Mouse (Mus musculus): Measurements from ENCODE around the gene Ccdc155. TPM values are rescaled to one million over a fixed set of nuclear protein-coding genes. Genes with fewer than 3 reads are reported as not detected.

Ccdc155 gene
- polyA plus RNA-seq, 2 experiments, result 0.08 TPM; not detected in 1

GRCm38 (mm10) chr7:45158991-45159390 lies 45.7 kb downstream of the Ccdc155 start:
- no peak overlapping the region for H3K27ac ChIP-seq
- H3K27me3 ChIP-seq (ENCODE audit: control insufficient read depth, insufficient read depth, low read length), result peaks cover 17% of the 10 kb centered on the region
- no peak for ATAC-seq (ENCODE audit: insufficient read depth)
- TF ChIP-seq CTCF (IDR thresholded peaks at IDR 0.05; ENCODE audit: low read depth) (no peak), EP300 (IDR thresholded peaks at IDR 0.05; ENCODE audit: low read depth) (no peak)
- no peak overlapping the region for H3K4me3 ChIP-seq (ENCODE audit: insufficient read depth in 1 of 2, low read depth in 2 of 2, low read length in 2 of 2)
- H3K4me2 ChIP-seq (ENCODE audit: low read depth), result no peak overlapping the region
- H3K9ac ChIP-seq (replicated peaks), result no peak overlapping the region
- 85% methylated on average over 6 of the region's 6 CpGs for WGBS (ENCODE audit: insufficient replicate concordance)
- peaks cover 3 to 5% of the 10 kb centered on the region in 2 experiments; a peak in 2 of 4 replicates for H3K4me1 ChIP-seq (replicated peaks; ENCODE audit: control insufficient read depth in 2 of 2, insufficient read depth in 2 of 2, low read length in 1 of 2)
- no peaks in the 10 kb centered on the region for H3K9me3 ChIP-seq (ENCODE audit: control insufficient read depth, low read length)
- no peak for DNase-seq (ENCODE audit: low read depth in 3 of 3, low spot score in 3 of 3)
- H3K36me3 ChIP-seq (replicated peaks; ENCODE audit: control insufficient read depth, insufficient read depth, low read depth), result no peaks in the 10 kb centered on the region

GRCm38 (mm10) chr7:45157459-45157858 lies 47.2 kb downstream of the Ccdc155 start:
- H3K4me2 ChIP-seq (ENCODE audit: low read depth), result no peak overlapping the region
- no peak for TF ChIP-seq EP300 (IDR thresholded peaks at IDR 0.05; ENCODE audit: low read depth)
- H3K9me3 ChIP-seq (ENCODE audit: control insufficient read depth, low read length), result no peaks in the 10 kb centered on the region
- H3K27me3 ChIP-seq (ENCODE audit: control insufficient read depth, insufficient read depth, low read length), result peaks cover 2% of the 10 kb centered on the region
- H3K36me3 ChIP-seq (replicated peaks; ENCODE audit: control insufficient read depth, insufficient read depth, low read depth), result no peaks in the 10 kb centered on the region
- peaks cover 6 to 12% of the 10 kb centered on the region in 2 experiments; a peak in 3 of 4 replicates for H3K4me1 ChIP-seq (replicated peaks; ENCODE audit: control insufficient read depth in 2 of 2, insufficient read depth in 2 of 2, low read length in 1 of 2)
- no peak overlapping the region for H3K4me3 ChIP-seq (ENCODE audit: insufficient read depth in 1 of 2, low read depth in 2 of 2, low read length in 2 of 2)
- no peak overlapping the region for H3K9ac ChIP-seq (replicated peaks)
- 79% methylated on average over 14 of the region's 14 CpGs for WGBS (ENCODE audit: insufficient replicate concordance)
- no peak for ATAC-seq (ENCODE audit: insufficient read depth)
- no peak for DNase-seq (ENCODE audit: low read depth in 3 of 3, low spot score in 3 of 3)
- H3K27ac ChIP-seq, result no peak overlapping the region

GRCm38 (mm10) chr7:45156206-45156605 lies 48.5 kb downstream of the Ccdc155 start:
- 88% methylated on average over 15 of the region's 15 CpGs for WGBS (ENCODE audit: insufficient replicate concordance)
- no peak overlapping the region for H3K9ac ChIP-seq (replicated peaks)
- ATAC-seq (ENCODE audit: insufficient read depth) (no peak), DNase-seq (ENCODE audit: low read depth in 3 of 3, low spot score in 3 of 3) (no peak)
- peaks cover 3 to 10% of the 10 kb centered on the region in 2 experiments; a peak in 3 of 4 replicates for H3K4me1 ChIP-seq (replicated peaks; ENCODE audit: control insufficient read depth in 2 of 2, insufficient read depth in 2 of 2, low read length in 1 of 2)
- TF ChIP-seq EP300 (IDR thresholded peaks at IDR 0.05; ENCODE audit: low read depth), result no peak
- no peaks in the 10 kb centered on the region for H3K9me3 ChIP-seq (ENCODE audit: control insufficient read depth, low read length)
- no peak overlapping the region for H3K4me3 ChIP-seq (ENCODE audit: insufficient read depth in 1 of 2, low read depth in 2 of 2, low read length in 2 of 2)
- no peaks in the 10 kb centered on the region for H3K36me3 ChIP-seq (replicated peaks; ENCODE audit: control insufficient read depth, insufficient read depth, low read depth)
- no peaks in the 10 kb centered on the region for H3K27me3 ChIP-seq (ENCODE audit: control insufficient read depth, insufficient read depth, low read length)
- H3K27ac ChIP-seq, result no peak overlapping the region
- no peak overlapping the region for H3K4me2 ChIP-seq (ENCODE audit: low read depth)

- no peak overlapping the region for H3K9ac ChIP-seq (replicated peaks)
- peaks cover 8 to 10% of the 10 kb centered on the region in 2 experiments; a peak in 3 of 4 replicates for H3K4me1 ChIP-seq (replicated peaks; ENCODE audit: control insufficient read depth in 2 of 2, insufficient read depth in 2 of 2, low read length in 1 of 2)
- 76% methylated on average over 9 of the region's 9 CpGs for WGBS (ENCODE audit: insufficient replicate concordance)
- no peak overlapping the region for H3K4me3 ChIP-seq (ENCODE audit: insufficient read depth in 1 of 2, low read depth in 2 of 2, low read length in 2 of 2)
- H3K36me3 ChIP-seq (replicated peaks; ENCODE audit: control insufficient read depth, insufficient read depth, low read depth), result no peaks in the 10 kb centered on the region
- no peak overlapping the region for H3K27ac ChIP-seq
- DNase-seq (ENCODE audit: low read depth in 3 of 3, low spot score in 3 of 3), result no peak
- no peaks in the 10 kb centered on the region for H3K27me3 ChIP-seq (ENCODE audit: control insufficient read depth, insufficient read depth, low read length)
- no peak overlapping the region for H3K4me2 ChIP-seq (ENCODE audit: low read depth)
- no peaks in the 10 kb centered on the region for H3K9me3 ChIP-seq (ENCODE audit: control insufficient read depth, low read length)
- ATAC-seq (ENCODE audit: insufficient read depth), result no peak
- TF ChIP-seq EP300 (IDR thresholded peaks at IDR 0.05; ENCODE audit: low read depth) (no peak), CTCF (IDR thresholded peaks at IDR 0.05; ENCODE audit: low read depth) (no peak)
Measured at GRCm38 (mm10) chr7:45155590-45155989, 49.1 kb downstream of the Ccdc155 start.

- H3K27ac ChIP-seq, result peak overlapping the region; percentile 10; the same call in 1 of the 2 replicates
- peak; percentile 75 for TF ChIP-seq CTCF (IDR thresholded peaks at IDR 0.05; ENCODE audit: low read depth)
- TF ChIP-seq EP300 (IDR thresholded peaks at IDR 0.05; ENCODE audit: low read depth), result no peak
- H3K27me3 ChIP-seq (ENCODE audit: control insufficient read depth, insufficient read depth, low read length), result no peaks in the 10 kb centered on the region
- no peaks in the 10 kb centered on the region for H3K36me3 ChIP-seq (replicated peaks; ENCODE audit: control insufficient read depth, insufficient read depth, low read depth)
- no peak overlapping the region for H3K9ac ChIP-seq (replicated peaks)
- peaks cover 10 to 11% of the 10 kb centered on the region in 2 experiments; a peak in 3 of 4 replicates for H3K4me1 ChIP-seq (replicated peaks; ENCODE audit: control insufficient read depth in 2 of 2, insufficient read depth in 2 of 2, low read length in 1 of 2)
- H3K9me3 ChIP-seq (ENCODE audit: control insufficient read depth, low read length), result no peaks in the 10 kb centered on the region
- peak in 1 of 3 experiments; percentile 49 for DNase-seq (ENCODE audit: low read depth in 3 of 3, low spot score in 3 of 3)
- H3K4me2 ChIP-seq (ENCODE audit: low read depth), result peak overlapping the region; percentile 98
- ATAC-seq (ENCODE audit: insufficient read depth), result peak; percentile 13; the same call in 1 of the 2 replicates
- peak overlapping the region; percentile 28 to 74; a peak in 2 of 4 replicates for H3K4me3 ChIP-seq (ENCODE audit: insufficient read depth in 1 of 2, low read depth in 2 of 2, low read length in 2 of 2)
- 58% methylated on average over 12 of the region's 12 CpGs for WGBS (ENCODE audit: insufficient replicate concordance)
Measured at GRCm38 (mm10) chr7:45154993-45155514, 49.6 kb downstream of the Ccdc155 start.
